Mouse (Mus musculus) cerebellum, postnatal 4 days (tissue): ENCODE results near the gene Agpat3.

Experiments
- DNase-seq, 2 experiments: peaks; one replicate each; pipeline ENCODE4 v3.0.0; 2022; ENCODE audit warnings: low spot score in 2 of 2, mixed read lengths in 1 of 2

The Agpat3 gene

GRCm38 (mm10) chr10:78219528-78219927, 132.8 kb downstream of the Agpat3 start:
- DNase-seq, result no peak
